Mouse (Mus musculus) 416B (cell line): ENCODE measurements around the gene Stx4a.

Experiments
- DNase-seq: peaks from one replicate; pipeline ENCODE4 v3.0.0; 2011; ENCODE audit warnings: low read depth

Gene Stx4a

GRCm38 (mm10) chr7:127869149-127869810 is 45.2 kb downstream of the Stx4a start:
- DNase-seq = no peak

DNA sequence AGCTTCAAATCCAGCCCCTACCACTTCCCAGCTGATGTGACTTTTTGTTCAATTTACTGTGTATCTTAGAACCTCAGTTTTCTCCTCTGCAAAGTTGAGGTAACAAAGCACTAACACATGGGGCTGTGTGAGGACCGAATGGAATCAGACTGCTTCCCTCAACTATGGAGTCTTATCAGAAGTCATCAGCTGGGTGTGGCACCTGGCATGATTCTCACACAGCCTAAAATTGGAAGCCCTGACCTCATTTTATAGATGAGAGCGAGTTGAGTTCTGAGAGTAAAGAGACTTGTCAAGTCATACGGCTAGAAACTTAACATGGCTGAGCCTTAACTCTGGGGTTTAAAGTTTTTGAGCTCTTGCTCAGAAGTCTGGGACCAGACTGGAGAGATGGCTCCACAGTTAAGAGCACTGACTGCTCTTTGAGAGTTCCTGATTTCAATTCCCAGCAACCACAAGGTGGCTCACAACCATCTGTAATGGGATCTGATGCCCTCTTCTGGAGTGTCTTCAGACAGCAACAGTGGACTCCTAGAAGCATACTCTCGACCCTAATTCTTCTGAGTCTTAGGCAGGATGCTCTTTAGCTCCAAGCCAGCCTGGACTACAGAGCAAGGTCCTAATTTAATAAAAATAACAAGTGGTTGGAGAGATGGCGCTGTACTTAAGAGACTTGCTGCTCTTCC is 46.2 kb downstream of the Stx4a start:
- DNase-seq = peak; percentile 46

DNA sequence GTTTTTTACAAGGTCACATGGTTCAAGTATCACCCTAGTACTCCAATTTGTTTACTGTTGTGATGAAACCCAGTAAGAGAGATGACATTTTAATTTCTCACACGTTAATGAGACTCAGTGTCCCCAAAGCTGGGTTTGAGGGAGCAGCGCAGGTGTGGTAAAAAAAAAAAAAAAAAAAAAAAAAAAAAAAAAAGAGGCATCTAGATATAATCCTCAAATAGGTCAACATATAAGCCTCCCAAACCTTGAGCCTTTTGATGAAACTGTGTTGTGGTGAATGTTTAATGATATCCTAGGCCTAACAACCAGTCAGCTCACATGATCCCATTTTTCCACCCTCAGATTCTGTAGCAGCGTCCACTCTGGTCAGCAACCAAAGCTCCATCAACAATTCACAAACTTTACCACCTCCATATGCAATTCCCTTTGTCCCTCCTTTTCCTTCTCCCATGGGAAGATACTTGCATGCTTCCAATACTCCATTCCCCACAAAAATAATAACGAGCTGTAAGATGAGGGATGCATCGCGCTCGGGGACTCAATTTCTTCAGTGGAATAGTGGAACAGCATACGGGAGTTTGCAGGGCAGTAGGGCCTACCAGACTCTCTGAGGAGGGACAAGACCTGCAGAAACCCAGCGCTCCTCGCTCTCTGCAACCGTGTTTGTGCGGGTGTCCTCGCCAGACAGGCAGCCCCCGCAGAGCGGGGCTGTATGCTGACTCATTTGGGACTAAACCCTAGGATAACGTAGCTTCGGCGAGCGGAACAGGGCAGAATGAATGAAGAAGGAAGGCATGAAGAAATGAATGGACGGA is 50.9 kb downstream of the Stx4a start:
- peak; percentile 14 for DNase-seq

GRCm38 (mm10) chr7:127875627-127876001 is 51.5 kb downstream of the Stx4a start:
- peak; percentile 92 for DNase-seq

GRCm38 (mm10) chr7:127876041-127876466 is 52.0 kb downstream of the Stx4a start, which contains the start of gene Zfp646:
Gene Zfp646, plus strand, starts transcription at chr7:127876221.
- DNase-seq = peak; percentile 91

DNA sequence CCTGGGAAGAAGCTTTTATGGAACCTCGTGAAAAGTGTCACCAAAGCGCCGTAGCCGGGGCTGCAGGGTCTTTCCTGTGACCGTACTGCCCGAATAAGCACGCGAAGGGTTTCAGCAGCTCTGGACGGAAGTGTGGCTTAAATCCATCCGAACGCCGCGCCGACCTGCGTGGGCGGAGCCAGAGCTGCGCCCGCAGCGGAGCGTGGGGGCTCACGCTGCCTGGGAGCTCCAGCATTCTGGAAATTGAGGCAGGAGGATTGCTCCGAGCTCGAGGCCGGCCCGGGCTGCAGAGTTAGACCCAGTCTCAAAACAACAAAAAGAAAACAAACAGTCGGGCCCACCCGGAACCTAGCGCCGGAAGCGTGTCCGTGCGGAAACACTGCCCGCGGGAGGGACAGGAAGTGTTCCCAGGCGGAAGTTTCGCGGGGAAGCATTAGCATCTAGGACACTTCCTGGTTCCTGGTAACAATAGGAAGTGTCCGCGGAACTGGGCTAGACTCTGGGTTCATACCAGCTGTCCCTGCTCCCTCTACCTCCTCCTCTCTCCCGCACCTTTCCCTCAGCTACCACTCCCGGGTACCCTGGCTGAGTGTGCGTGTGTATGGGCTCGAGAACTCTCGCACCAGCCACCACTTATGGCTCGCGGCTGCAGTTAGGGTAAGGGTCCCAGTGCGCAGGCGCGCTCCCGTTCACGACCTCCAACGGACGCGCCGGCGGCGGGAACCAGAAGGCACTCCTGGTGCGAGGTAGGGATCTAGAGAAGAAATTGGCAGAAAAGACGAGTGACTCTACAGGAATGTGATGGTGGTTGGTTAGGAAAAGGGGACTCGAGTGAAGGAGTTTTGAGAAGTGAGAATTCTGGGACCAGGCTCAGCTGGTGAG is 52.6 kb downstream of the Stx4a start, which contains the start of gene Zfp668:
TSS of gene Zfp668 (minus strand) at position 362 of the 882 bp plus-strand sequence.
- peak; percentile 97 for DNase-seq

GRCm38 (mm10) chr7:127879301-127879700 is 55.2 kb downstream of the Stx4a start:
- DNase-seq = no peak

GRCm38 (mm10) chr7:127880431-127880830 is 56.3 kb downstream of the Stx4a start:
- DNase-seq = no peak

GRCm38 (mm10) chr7:127885951-127886350 is 61.9 kb downstream of the Stx4a start:
- no peak for DNase-seq

- no peak for DNase-seq
Observed at GRCm38 (mm10) chr7:127886551-127886950, 62.5 kb downstream of the Stx4a start.

GRCm38 (mm10) chr7:127887191-127887590 is 63.1 kb downstream of the Stx4a start:
- no peak for DNase-seq

DNA sequence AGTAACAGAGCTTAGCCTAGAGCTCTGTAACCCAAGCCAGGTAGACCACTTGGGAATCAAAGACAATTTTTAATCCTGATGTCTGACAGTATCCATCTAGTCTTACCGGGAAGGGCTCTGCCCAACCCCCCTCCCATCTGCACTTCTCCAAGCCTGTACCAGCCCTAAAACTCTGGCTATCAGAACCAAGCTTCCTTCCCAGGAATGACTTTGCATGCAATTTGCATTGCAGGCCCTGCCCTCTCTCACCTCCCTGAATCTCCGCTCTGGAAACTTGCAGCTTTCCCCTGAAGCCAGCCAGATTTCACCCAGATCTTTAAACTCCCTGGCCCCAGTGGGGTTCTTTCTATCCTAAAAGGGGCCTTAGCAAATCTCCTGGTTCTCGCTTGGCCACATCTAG is 63.7 kb downstream of the Stx4a start:
- DNase-seq = no peak

DNA sequence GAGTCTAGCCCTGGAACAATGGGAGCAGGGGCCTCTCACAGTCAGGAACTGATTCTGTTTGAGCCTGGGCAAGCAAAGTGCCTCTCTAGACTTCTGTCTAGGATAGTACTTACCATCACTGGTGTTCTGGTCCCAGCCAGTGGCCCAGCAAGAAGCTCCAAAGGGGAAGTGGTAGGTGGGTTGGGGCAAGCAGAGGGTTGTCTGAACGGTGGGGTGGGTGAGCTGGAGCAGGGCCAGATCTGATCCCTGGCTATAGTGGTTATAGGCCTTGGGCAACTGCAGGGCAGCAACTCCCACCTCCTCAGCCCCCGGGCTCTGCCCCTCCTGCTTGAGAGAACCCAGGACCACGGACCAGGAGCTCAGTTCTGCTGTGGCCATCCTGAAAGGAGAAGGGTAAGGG is 64.7 kb downstream of the Stx4a start:
- no peak for DNase-seq

GRCm38 (mm10) chr7:127890798-127891197 is 66.7 kb downstream of the Stx4a start, which contains the start of gene Prss53:
Gene Prss53, minus strand, starts transcription at chr7:127890970.
- DNase-seq = no peak

GRCm38 (mm10) chr7:127894480-127894879 is 70.4 kb downstream of the Stx4a start:
- no peak for DNase-seq

- peak; percentile 97 for DNase-seq
Observed at GRCm38 (mm10) chr7:127895442-127895841, 71.3 kb downstream of the Stx4a start, which contains the start of the genes Gm21974 and Vkorc1. Gene Gm21974, minus strand, starts transcription at chr7:127895454. Gene Vkorc1, minus strand, starts transcription at chr7:127895617.

GRCm38 (mm10) chr7:127895891-127896290 is 71.8 kb downstream of the Stx4a start:
- DNase-seq = peak; percentile 39

- DNase-seq = peak; percentile 74
Observed at GRCm38 (mm10) chr7:127896384-127896783, 72.3 kb downstream of the Stx4a start.

- DNase-seq = no peak
Observed at GRCm38 (mm10) chr7:127897542-127897941, 73.4 kb downstream of the Stx4a start.

- no peak for DNase-seq
Observed at GRCm38 (mm10) chr7:127898179-127898956, 74.3 kb downstream of the Stx4a start.
